Mouse (Mus musculus): ENCODE measurements around the gene Dusp16.

DNA sequence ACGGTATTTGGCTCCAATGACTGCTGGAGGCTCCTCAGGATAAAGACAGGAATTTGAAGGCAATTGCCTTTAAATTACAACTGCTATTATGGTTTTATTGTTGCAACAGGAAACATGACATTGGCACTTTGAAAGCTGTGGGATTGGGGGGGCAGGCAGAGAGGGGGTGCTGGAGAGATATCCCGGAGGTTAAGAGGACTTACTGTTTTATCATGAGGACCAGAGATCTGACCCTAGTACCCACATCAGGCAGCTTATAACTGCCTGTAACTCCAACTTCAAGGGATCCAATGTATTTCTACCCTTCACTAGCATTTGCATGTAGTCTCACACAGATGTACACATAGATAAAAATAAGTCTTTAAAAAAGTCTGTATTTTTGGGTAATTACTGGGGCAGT is 123.9 kb downstream of the Dusp16 start:
- TF ChIP-seq CTCF (IDR thresholded peaks at IDR 0.05; ENCODE audit: borderline replicate concordance, extremely low read depth, insufficient read depth, insufficient read length) = no peak
- no peak for TF ChIP-seq POLR2A (IDR thresholded peaks at IDR 0.05; ENCODE audit: borderline replicate concordance, extremely low read depth, insufficient read depth, insufficient read length, poor library complexity, severe bottlenecking)
